Mouse (Mus musculus): ENCODE results near the gene Kansl3. TPM values are rescaled to one million over a fixed set of nuclear protein-coding genes. Genes with fewer than 3 reads are reported as not detected.
A peak's percentile ranks its signal among the peaks of the same experiment; 100 is the strongest.

The Kansl3 gene
- polyA plus RNA-seq, 1 experiment from 2014 or later, result 18.6 TPM

- Histone ChIP-seq H3K9ac (ENCODE audit: low read depth, low read length) (no peak overlapping the region), H3K27me3 (replicated peaks; ENCODE audit: control insufficient read depth, insufficient read depth, low read length) (no peaks in the 10 kb centered on the region), H3K27ac (ENCODE audit: low read depth, low read length) (no peak overlapping the region), H3K4me2 (replicated peaks; ENCODE audit: low read depth) (no peak overlapping the region), H3K4me3 (ENCODE audit: low read depth, low read length) (no peak overlapping the region), H3K36me3 (ENCODE audit: control insufficient read depth, insufficient read depth) (peaks cover 94% of the 10 kb centered on the region), H3K4me1 (replicated peaks; ENCODE audit: control insufficient read depth, insufficient read depth, low read length) (no peaks in the 10 kb centered on the region), H3K9me3 (ENCODE audit: control insufficient read depth) (no peaks in the 10 kb centered on the region)
- no peak for TF ChIP-seq CTCF (IDR thresholded peaks at IDR 0.05; ENCODE audit: low read depth)
- 86% methylated on average over 4 of the region's 4 CpGs for WGBS
- no peak for ATAC-seq
These were observed 16.6 kb downstream of the Kansl3 start for GRCm38 (mm10) chr1:36352351-36352750.

- H3K27me3 ChIP-seq (replicated peaks; ENCODE audit: control insufficient read depth, insufficient read depth, low read length), result no peaks in the 10 kb centered on the region
- peak overlapping the region; percentile 15; the same call in 1 of the 2 replicates for H3K27ac ChIP-seq (ENCODE audit: low read depth, low read length)
- TF ChIP-seq CTCF (IDR thresholded peaks at IDR 0.05; ENCODE audit: low read depth), result no peak
- WGBS, result 86% methylated on average over 6 of the region's 6 CpGs
- no peak overlapping the region for H3K4me3 ChIP-seq (ENCODE audit: low read depth, low read length)
- H3K4me2 ChIP-seq (replicated peaks; ENCODE audit: low read depth), result no peak overlapping the region
- no peaks in the 10 kb centered on the region for H3K4me1 ChIP-seq (replicated peaks; ENCODE audit: control insufficient read depth, insufficient read depth, low read length)
- no peaks in the 10 kb centered on the region for H3K9me3 ChIP-seq (ENCODE audit: control insufficient read depth)
- H3K36me3 ChIP-seq (ENCODE audit: control insufficient read depth, insufficient read depth), result peaks cover 89% of the 10 kb centered on the region
- ATAC-seq, result no peak
- H3K9ac ChIP-seq (ENCODE audit: low read depth, low read length), result no peak overlapping the region
These were observed 26.4 kb downstream of the Kansl3 start for GRCm38 (mm10) chr1:36342547-36342946.

GRCm38 (mm10) chr1:36332955-36333887, 35.8 kb downstream of the Kansl3 start:
- peak; percentile 41; the same call in 1 of the 2 replicates for ATAC-seq
- Histone ChIP-seq H3K27ac (ENCODE audit: low read depth, low read length) (peak overlapping the region; percentile 62), H3K4me3 (ENCODE audit: low read depth, low read length) (no peak overlapping the region), H3K9ac (ENCODE audit: low read depth, low read length) (no peak overlapping the region), H3K4me2 (replicated peaks; ENCODE audit: low read depth) (no peak overlapping the region), H3K27me3 (replicated peaks; ENCODE audit: control insufficient read depth, insufficient read depth, low read length) (no peaks in the 10 kb centered on the region), H3K36me3 (ENCODE audit: control insufficient read depth, insufficient read depth) (peaks cover 31% of the 10 kb centered on the region), H3K4me1 (replicated peaks; ENCODE audit: control insufficient read depth, insufficient read depth, low read length) (no peaks in the 10 kb centered on the region), H3K9me3 (ENCODE audit: control insufficient read depth) (no peaks in the 10 kb centered on the region)
- TF ChIP-seq CTCF (IDR thresholded peaks at IDR 0.05; ENCODE audit: low read depth), result no peak
- 73% methylated on average over 14 of the region's 14 CpGs for WGBS

- ATAC-seq, result peak; percentile 62
- Histone ChIP-seq H3K4me3 (ENCODE audit: low read depth, low read length) (no peak overlapping the region), H3K36me3 (ENCODE audit: control insufficient read depth, insufficient read depth) (peaks cover 17% of the 10 kb centered on the region), H3K27ac (ENCODE audit: low read depth, low read length) (no peak overlapping the region), H3K4me2 (replicated peaks; ENCODE audit: low read depth) (no peak overlapping the region), H3K4me1 (replicated peaks; ENCODE audit: control insufficient read depth, insufficient read depth, low read length) (no peaks in the 10 kb centered on the region), H3K9ac (ENCODE audit: low read depth, low read length) (no peak overlapping the region), H3K27me3 (replicated peaks; ENCODE audit: control insufficient read depth, insufficient read depth, low read length) (no peaks in the 10 kb centered on the region), H3K9me3 (ENCODE audit: control insufficient read depth) (no peaks in the 10 kb centered on the region)
- no peak for TF ChIP-seq CTCF (IDR thresholded peaks at IDR 0.05; ENCODE audit: low read depth)
- 46% methylated on average over 6 of the region's 6 CpGs for WGBS
These were observed 37.2 kb downstream of the Kansl3 start for GRCm38 (mm10) chr1:36331743-36332142.

GRCm38 (mm10) chr1:36326815-36327214, 42.2 kb downstream of the Kansl3 start:
- Histone ChIP-seq H3K36me3 (ENCODE audit: control insufficient read depth, insufficient read depth) (no peaks in the 10 kb centered on the region), H3K9ac (ENCODE audit: low read depth, low read length) (no peak overlapping the region), H3K27me3 (replicated peaks; ENCODE audit: control insufficient read depth, insufficient read depth, low read length) (no peaks in the 10 kb centered on the region), H3K4me2 (replicated peaks; ENCODE audit: low read depth) (no peak overlapping the region), H3K4me1 (replicated peaks; ENCODE audit: control insufficient read depth, insufficient read depth, low read length) (no peaks in the 10 kb centered on the region), H3K27ac (ENCODE audit: low read depth, low read length) (no peak overlapping the region), H3K4me3 (ENCODE audit: low read depth, low read length) (no peak overlapping the region), H3K9me3 (ENCODE audit: control insufficient read depth) (no peaks in the 10 kb centered on the region)
- TF ChIP-seq CTCF (IDR thresholded peaks at IDR 0.05; ENCODE audit: low read depth), result no peak
- 93% methylated on average over 2 of the region's 2 CpGs for WGBS
- ATAC-seq, result no peak

GRCm38 (mm10) chr1:36325900-36326321, 43.1 kb downstream of the Kansl3 start:
- no peak for TF ChIP-seq CTCF (IDR thresholded peaks at IDR 0.05; ENCODE audit: low read depth)
- WGBS, result 94% methylated on average over 2 of the region's 2 CpGs
- Histone ChIP-seq H3K4me3 (ENCODE audit: low read depth, low read length) (no peak overlapping the region), H3K9me3 (ENCODE audit: control insufficient read depth) (no peaks in the 10 kb centered on the region), H3K27ac (ENCODE audit: low read depth, low read length) (no peak overlapping the region), H3K27me3 (replicated peaks; ENCODE audit: control insufficient read depth, insufficient read depth, low read length) (no peaks in the 10 kb centered on the region), H3K4me2 (replicated peaks; ENCODE audit: low read depth) (no peak overlapping the region), H3K36me3 (ENCODE audit: control insufficient read depth, insufficient read depth) (no peaks in the 10 kb centered on the region), H3K4me1 (replicated peaks; ENCODE audit: control insufficient read depth, insufficient read depth, low read length) (no peaks in the 10 kb centered on the region), H3K9ac (ENCODE audit: low read depth, low read length) (no peak overlapping the region)
- ATAC-seq, result no peak
